Mouse (Mus musculus): Measurements from ENCODE around the gene H2-Q10. TPM values are rescaled to one million over a fixed set of nuclear protein-coding genes. Genes with fewer than 3 reads are reported as not detected.

H2-Q10 gene
- polyA plus RNA-seq, 1 experiment = 0.33 TPM

- H3K36me3 ChIP-seq (ENCODE audit: control insufficient read depth, insufficient read depth, low read length) = no peaks in the 10 kb centered on the region
- H3K4me3 ChIP-seq (ENCODE audit: control insufficient read depth, low read depth, low read length) = peak within 1 kb of the TSS; percentile 90
- peak; percentile 49 for TF ChIP-seq POLR2A (IDR thresholded peaks at IDR 0.05; ENCODE audit: control insufficient read depth, low read depth, low read length)
- 0 out of 2 replicates have a peak, but pooled peaks have one; percentile 8 for TF ChIP-seq CTCF (IDR thresholded peaks at IDR 0.05; ENCODE audit: control insufficient read depth, insufficient read depth, insufficient replicate concordance, low read depth, low read length)
- no peaks in the 10 kb centered on the region for H3K27me3 ChIP-seq (ENCODE audit: control insufficient read depth, insufficient read depth, low read length)
- H3K4me1 ChIP-seq (ENCODE audit: control insufficient read depth, insufficient read depth, low read length) = peaks cover 8% of the 10 kb centered on the region
- peak within 1 kb of the TSS; percentile 73 for H3K27ac ChIP-seq (ENCODE audit: control insufficient read depth, insufficient read depth, low read depth, low read length)
These were observed 47.0 kb downstream of the H2-Q10 start, which contains the start of the genes Tcf19 and Cchcr1 for GRCm38 (mm10) chr17:35516652-35517500. Gene Tcf19 (minus strand): TSS chr17:35516824. Gene Cchcr1 (plus strand): TSS chr17:35517100.

- Histone ChIP-seq H3K27ac (ENCODE audit: control insufficient read depth, insufficient read depth, low read depth, low read length) (peak overlapping the region; percentile 73), H3K27me3 (ENCODE audit: control insufficient read depth, insufficient read depth, low read length) (no peaks in the 10 kb centered on the region), H3K4me3 (ENCODE audit: control insufficient read depth, low read depth, low read length) (peak overlapping the region; percentile 90), H3K36me3 (ENCODE audit: control insufficient read depth, insufficient read depth, low read length) (no peaks in the 10 kb centered on the region), H3K4me1 (ENCODE audit: control insufficient read depth, insufficient read depth, low read length) (peaks cover 8% of the 10 kb centered on the region)
- no peak for TF ChIP-seq POLR2A (IDR thresholded peaks at IDR 0.05; ENCODE audit: control insufficient read depth, low read depth, low read length)
- no peak for TF ChIP-seq CTCF (IDR thresholded peaks at IDR 0.05; ENCODE audit: control insufficient read depth, insufficient read depth, insufficient replicate concordance, low read depth, low read length)
These were observed 47.6 kb downstream of the H2-Q10 start for GRCm38 (mm10) chr17:35517526-35517925.

Other genes with a start within 250 kb of the H2-Q10 start
- not detected in 2 replicates for gene Gm16181, start 249.3 kb upstream of the H2-Q10 start, polyA plus RNA-seq (2012; rRNA removed)
- gene Atp6v1g2, start 236.4 kb upstream of the H2-Q10 start, polyA plus RNA-seq (2012; rRNA removed) = 10.4 and 11.7 TPM in 2 replicates
- 27.9 and 30.2 TPM in 2 replicates for gene Nfkbil1, start 234.3 kb upstream of the H2-Q10 start, polyA plus RNA-seq (2012; rRNA removed)
- 125 and 129 TPM in 2 replicates for gene Ddx39b, start 228.3 kb upstream of the H2-Q10 start, polyA plus RNA-seq (2012; rRNA removed)
- 29.6 and 31.4 TPM in 2 replicates for gene H2-D1, start 207.4 kb upstream of the H2-Q10 start, polyA plus RNA-seq (2012; rRNA removed)
- not detected in 2 replicates for gene H2-Q1, start 149.7 kb upstream of the H2-Q10 start, polyA plus RNA-seq (2012; rRNA removed)
- gene H2-Q2, start 127.8 kb upstream of the H2-Q10 start, polyA plus RNA-seq (2012; rRNA removed) = 0.53 and 0.90 TPM in 2 replicates
- 3.2 and 4.2 TPM in 2 replicates for gene H2-Q4, start 90.5 kb upstream of the H2-Q10 start, polyA plus RNA-seq (2012; rRNA removed)
- 1.6 and 1.8 TPM in 2 replicates for gene H2-Q6, start 45.2 kb upstream of the H2-Q10 start, polyA plus RNA-seq (2012; rRNA removed)
- gene H2-Q7, start 30.9 kb upstream of the H2-Q10 start, polyA plus RNA-seq (2012; rRNA removed) = 4.9 and 5.2 TPM in 2 replicates
- 9.6 and 11.1 TPM in 2 replicates for gene Pou5f1, start 35.9 kb downstream of the H2-Q10 start, polyA plus RNA-seq (2012; rRNA removed)
- 2.5 and 2.6 TPM in 2 replicates for gene Tcf19, start 46.7 kb downstream of the H2-Q10 start, polyA plus RNA-seq (2012; rRNA removed)
- gene Cchcr1, start 47.0 kb downstream of the H2-Q10 start, polyA plus RNA-seq (2012; rRNA removed) = 294 and 295 TPM in 2 replicates
- 2.5 and 3.6 TPM in 2 replicates for gene Psors1c2, start 63.1 kb downstream of the H2-Q10 start, polyA plus RNA-seq (2012; rRNA removed)
- 8.7 and 9.5 TPM in 2 replicates for gene Cdsn, start 82.0 kb downstream of the H2-Q10 start, polyA plus RNA-seq (2012; rRNA removed)
- gene 2300002M23Rik, start 97.4 kb downstream of the H2-Q10 start, polyA plus RNA-seq (2012; rRNA removed) = 1.8 TPM in 1 of 2 replicates, not detected in the other
- not detected in 2 replicates for gene Sfta2, start 131.5 kb downstream of the H2-Q10 start, polyA plus RNA-seq (2012; rRNA removed)
- gene Gm9573, start 156.5 kb downstream of the H2-Q10 start, polyA plus RNA-seq (2012; rRNA removed) = 0.36 TPM in 1 of 2 replicates, not detected in the other
- gene Mucl3, start 173.6 kb downstream of the H2-Q10 start, polyA plus RNA-seq (2012; rRNA removed) = 0.10 and 0.11 TPM in 2 replicates
- gene Vars2, start 197.5 kb downstream of the H2-Q10 start, polyA plus RNA-seq (2012; rRNA removed) = 9.5 and 9.8 TPM in 2 replicates
- gene Gtf2h4, start 203.7 kb downstream of the H2-Q10 start, polyA plus RNA-seq (2012; rRNA removed) = 29.4 and 33.7 TPM in 2 replicates
- 11.9 and 12.6 TPM in 2 replicates for gene Ddr1, start 234.5 kb downstream of the H2-Q10 start, polyA plus RNA-seq (2012; rRNA removed)